Mouse (Mus musculus) megakaryocyte, embryonic 14.5 days (primary cell): ENCODE measurements around the gene Ndufaf5. TPM values are rescaled to one million over a fixed set of nuclear protein-coding genes. Genes with fewer than 3 reads are reported as not detected.
A peak's percentile ranks its signal among the peaks of the same experiment; 100 is the strongest.
"Not testable (repeated sequence)": the region's sequence is repeated elsewhere in the genome, so short reads cannot be mapped to it uniquely, and the experiment has no call there.

ENCODE experiments used
- H3K27me3 ChIP-seq: replicated peaks from 2 replicates; pipeline ENCODE3; 2012; ENCODE audit warnings: inconsistent platforms
- H3K36me3 ChIP-seq: replicated peaks from 2 replicates; pipeline ENCODE3; 2012; ENCODE audit warnings: low read length, inconsistent platforms, mixed read lengths
- H3K4me1 ChIP-seq: 2 replicates; pipeline ENCODE4 v1.6.1; 2012; ENCODE audit warnings: inconsistent platforms
- H3K4me3 ChIP-seq: replicated peaks from 2 replicates; pipeline ENCODE3; 2012; ENCODE audit warnings: moderate library complexity, mild to moderate bottlenecking, inconsistent platforms
- H3K9me3 ChIP-seq: 2 replicates; pipeline ENCODE4 v1.6.1; 2012; ENCODE audit warnings: inconsistent platforms
- FLI1 ChIP-seq: IDR thresholded peaks from 2 replicates; pipeline ENCODE4 v1.6.1; 2012; ENCODE audit warnings: low read length, inconsistent platforms, mixed read lengths
- GATA1 ChIP-seq: IDR thresholded peaks from 3 replicates; pipeline ENCODE4 v1.6.1; 2012; ENCODE audit warnings: mixed read lengths, low read length, inconsistent platforms, borderline replicate concordance
- polyA plus RNA-seq: library from polyadenylated mRNA; stranded (reverse); fragments of >175 nt; gene quantifications from 2 replicates; pipeline ENCODE4 v1.2.3, GENCODE M21; 2012; ENCODE audit warnings: low replicate concordance; ENCODE audit not compliant: insufficient read depth

Gene Ndufaf5
- polyA plus RNA-seq = 15.6 and 17.5 TPM in 2 replicates

DNA sequence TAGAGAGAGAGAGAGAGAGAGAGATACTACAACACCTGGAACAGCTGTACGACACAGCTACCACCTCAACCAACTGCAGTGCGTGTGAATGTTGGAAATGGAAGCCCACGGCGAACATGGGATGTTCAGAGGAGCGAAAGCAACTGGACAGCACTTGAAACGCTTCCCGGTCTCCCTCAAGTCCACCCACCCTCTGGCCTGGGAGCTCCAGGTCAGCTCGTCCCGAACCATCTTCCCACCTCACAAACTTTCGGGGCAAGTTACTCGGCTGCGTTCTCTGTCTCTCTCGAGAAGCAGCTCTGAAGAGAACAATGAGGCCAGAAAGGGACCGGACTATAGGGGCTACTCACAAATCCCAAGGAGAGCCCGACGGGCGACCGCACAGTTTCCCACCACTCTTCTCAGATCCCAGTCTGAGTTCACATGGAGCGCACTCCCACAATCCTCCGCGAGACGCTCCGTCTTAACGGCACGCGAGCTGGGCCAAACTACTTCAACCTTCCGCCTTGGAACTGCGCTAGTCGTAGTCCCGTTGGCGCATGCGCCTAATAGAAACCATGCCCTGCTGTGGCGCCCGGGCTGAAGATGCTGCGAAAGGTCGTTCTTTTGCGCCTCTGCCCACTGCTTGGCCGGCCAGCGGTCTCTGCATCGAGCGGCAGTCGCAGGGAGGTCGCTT lies at the start of gene Ndufaf5, which contains the start of gene Esf1:
TSS of gene Ndufaf5 (plus strand) at position 523 of the 676 bp plus-strand sequence.
TSS of gene Esf1 (minus strand) at position 438 of the 676 bp plus-strand sequence.
- no peak for TF ChIP-seq FLI1
- TF ChIP-seq GATA1 = no peak

GRCm38 (mm10) chr2:140125516-140125915 lies 44.9 kb upstream of the Ndufaf5 start:
- H3K9me3 ChIP-seq = no peaks in the 10 kb centered on the region
- H3K4me1 ChIP-seq = no peaks in the 10 kb centered on the region
- no peaks in the 10 kb centered on the region for H3K27me3 ChIP-seq
- TF ChIP-seq GATA1 = no peak
- TF ChIP-seq FLI1 = no peak
- no peak overlapping the region for H3K4me3 ChIP-seq
- peaks cover 89% of the 10 kb centered on the region for H3K36me3 ChIP-seq

More for the DNA sequence above, at the start of gene Ndufaf5, which contains the start of gene Esf1:
- Histone ChIP-seq H3K4me3 (peak within 1 kb of the TSS; percentile 98), H3K27me3 (no peaks in the 10 kb centered on the region), H3K4me1 (peaks cover 31% of the 10 kb centered on the region), H3K9me3 (no peaks in the 10 kb centered on the region), H3K36me3 (peaks cover 29% of the 10 kb centered on the region)

DNA sequence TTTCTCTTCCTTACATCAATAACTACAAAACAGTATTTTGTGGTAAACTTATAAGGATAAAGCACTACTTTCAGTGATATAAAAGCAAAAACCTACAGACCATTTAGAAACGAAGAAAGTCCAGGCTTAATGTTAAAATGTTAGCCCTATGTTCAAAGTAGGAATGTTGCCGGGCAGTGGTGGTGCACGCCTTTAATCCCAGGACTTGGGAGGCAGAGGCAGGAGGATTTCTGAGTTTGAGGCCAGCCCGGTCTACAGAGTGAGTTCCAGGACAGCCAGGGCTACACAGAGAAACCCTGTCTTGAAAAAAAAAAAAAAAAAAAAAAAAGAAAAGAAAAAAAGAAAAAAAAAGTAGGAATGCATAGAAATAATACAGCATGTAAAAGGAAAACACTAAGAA lies 18.7 kb upstream of the Ndufaf5 start, which contains the start of gene Gm17374:
TSS of gene Gm17374 (plus strand) at position 301 of the 400 bp plus-strand sequence.
- H3K4me1 ChIP-seq, H3K27me3 ChIP-seq, H3K4me3 ChIP-seq, H3K9me3 ChIP-seq: not testable (repeated sequence)
- H3K36me3 ChIP-seq = peaks cover 73% of the 10 kb centered on the region

DNA sequence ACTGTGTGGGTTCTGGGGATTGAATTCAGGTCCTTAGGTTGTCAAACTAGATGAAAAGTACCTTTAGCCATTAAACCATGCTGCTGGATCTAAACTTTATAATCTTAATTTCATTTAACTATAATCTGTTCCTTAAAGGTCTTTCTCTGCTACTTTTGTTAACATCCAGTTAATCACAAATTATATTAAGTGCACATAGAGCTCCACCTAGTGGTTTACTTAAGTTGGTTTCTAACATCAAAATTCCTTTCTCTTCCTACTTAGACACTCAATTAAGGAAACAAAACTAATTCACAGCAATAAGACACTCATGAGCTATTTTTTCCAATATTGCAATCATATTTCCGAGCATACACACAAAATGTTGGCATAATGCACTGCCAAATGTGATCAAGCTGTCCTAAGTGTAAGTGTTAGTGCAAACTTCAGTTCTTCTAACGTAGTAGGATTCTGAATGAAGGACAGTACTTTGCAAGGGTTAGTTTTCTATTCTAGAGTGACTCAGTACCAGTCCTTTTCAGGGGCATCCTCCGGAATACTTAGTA lies 11.2 kb upstream of the Ndufaf5 start:
- H3K9me3 ChIP-seq = no peaks in the 10 kb centered on the region
- TF ChIP-seq FLI1 (no peak), GATA1 (no peak)
- H3K4me3 ChIP-seq = no peak overlapping the region
- H3K27me3 ChIP-seq = no peaks in the 10 kb centered on the region
- H3K36me3 ChIP-seq = peaks cover 64% of the 10 kb centered on the region
- H3K4me1 ChIP-seq = peaks cover 7% of the 10 kb centered on the region

- Histone ChIP-seq H3K4me1 (peaks cover 17% of the 10 kb centered on the region), H3K27me3 (no peaks in the 10 kb centered on the region), H3K36me3 (peaks cover 56% of the 10 kb centered on the region), H3K9me3 (no peaks in the 10 kb centered on the region), H3K4me3 (no peak overlapping the region)
- TF ChIP-seq FLI1 = no peak
- TF ChIP-seq GATA1 = no peak
Observed at GRCm38 (mm10) chr2:140163351-140163854, 7.0 kb upstream of the Ndufaf5 start.

- H3K27me3 ChIP-seq = no peaks in the 10 kb centered on the region
- H3K4me1 ChIP-seq = peaks cover 36% of the 10 kb centered on the region
- TF ChIP-seq GATA1 = no peak
- no peak for TF ChIP-seq FLI1
- H3K9me3 ChIP-seq = no peaks in the 10 kb centered on the region
- H3K36me3 ChIP-seq = peaks cover 35% of the 10 kb centered on the region
- H3K4me3 ChIP-seq = peak overlapping the region; percentile 76
Observed at GRCm38 (mm10) chr2:140169057-140169456, 1.4 kb upstream of the Ndufaf5 start.

DNA sequence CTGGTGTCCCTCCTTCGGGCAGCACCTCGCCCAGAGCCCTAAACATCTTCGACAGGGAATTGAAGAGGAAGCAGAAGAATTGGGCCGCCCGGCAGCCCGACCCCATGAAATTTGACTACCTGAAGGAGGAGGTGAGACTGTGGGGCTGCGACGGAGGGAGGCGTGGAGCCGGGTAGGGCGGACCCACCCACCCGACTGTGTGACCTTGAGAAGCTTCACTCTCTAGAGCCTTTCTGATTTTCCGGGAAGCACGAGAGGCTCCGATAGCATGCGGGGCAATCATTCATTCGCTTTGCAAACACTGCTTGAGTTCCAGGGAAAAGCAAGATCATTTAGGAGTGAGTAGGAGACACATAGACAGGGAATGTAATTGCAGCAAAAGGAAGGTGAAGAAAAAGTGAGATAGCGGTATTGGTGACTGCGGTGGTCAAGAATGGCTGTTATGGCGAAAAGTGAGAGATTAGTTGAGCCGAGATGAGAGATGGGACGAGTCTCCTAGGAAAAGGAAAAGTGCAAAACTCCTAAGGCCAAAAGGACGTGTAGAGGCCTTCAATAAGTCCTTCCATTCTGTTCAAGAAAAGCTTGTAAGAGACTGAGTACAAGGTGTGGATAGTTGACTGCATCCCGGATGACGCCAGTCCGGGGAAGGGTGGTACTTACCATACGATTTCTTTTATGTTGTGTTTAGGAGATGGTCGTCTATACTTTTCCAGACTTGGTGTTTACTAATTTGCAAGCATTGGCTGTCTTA lies 529 bp downstream of the Ndufaf5 start:
- no peak for TF ChIP-seq FLI1
- no peak for TF ChIP-seq GATA1
- H3K9me3 ChIP-seq = no peaks in the 10 kb centered on the region
- H3K36me3 ChIP-seq = peaks cover 34% of the 10 kb centered on the region
- H3K27me3 ChIP-seq = no peaks in the 10 kb centered on the region
- H3K4me3 ChIP-seq = peak overlapping the region; percentile 98
- H3K4me1 ChIP-seq = peaks cover 29% of the 10 kb centered on the region

- not testable (repeated sequence) for H3K9me3 ChIP-seq, H3K4me3 ChIP-seq, H3K4me1 ChIP-seq, H3K27me3 ChIP-seq
- H3K36me3 ChIP-seq = peaks cover 71% of the 10 kb centered on the region
Observed at GRCm38 (mm10) chr2:140185685-140186210, 15.3 kb downstream of the Ndufaf5 start.

DNA sequence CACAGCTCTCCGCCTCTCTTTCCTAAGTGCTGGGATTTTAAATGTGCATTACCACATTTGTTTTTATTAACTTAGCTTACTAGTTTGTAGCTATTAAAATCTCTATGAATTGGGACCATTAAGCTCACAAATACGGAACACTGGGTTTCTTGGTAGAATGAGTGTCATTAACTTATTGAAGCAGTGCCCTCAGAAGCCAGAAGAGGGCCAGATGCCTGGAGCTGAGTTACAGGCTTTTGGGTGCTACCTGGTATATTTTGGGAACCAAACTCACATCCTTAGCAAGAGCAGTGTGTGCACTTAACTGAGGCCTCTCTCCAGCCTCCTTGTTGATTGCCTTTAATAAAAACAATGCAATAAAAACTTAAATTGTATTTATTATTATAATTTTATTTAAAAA lies 30.3 kb downstream of the Ndufaf5 start:
- Histone ChIP-seq H3K4me3 (no peak overlapping the region), H3K27me3 (no peaks in the 10 kb centered on the region), H3K9me3 (no peaks in the 10 kb centered on the region), H3K4me1 (peaks cover 37% of the 10 kb centered on the region), H3K36me3 (peaks cover 84% of the 10 kb centered on the region)
- TF ChIP-seq FLI1 (no peak), GATA1 (no peak)

- H3K36me3 ChIP-seq = peaks cover 83% of the 10 kb centered on the region
- TF ChIP-seq FLI1 (no peak), GATA1 (no peak)
- H3K4me3 ChIP-seq = no peak overlapping the region
- H3K4me1 ChIP-seq = peaks cover 32% of the 10 kb centered on the region
- H3K9me3 ChIP-seq = no peaks in the 10 kb centered on the region
- no peaks in the 10 kb centered on the region for H3K27me3 ChIP-seq
Observed at GRCm38 (mm10) chr2:140202573-140202972, 32.1 kb downstream of the Ndufaf5 start.
